Mouse (Mus musculus) CH12.LX (cell line): Measurements from ENCODE around the gene Itpk1.

ENCODE experiments used
- CTCF ChIP-seq, 2 experiments: IDR thresholded peaks in 1 of 2; conservative IDR thresholded peaks in 1 of 2; 2 replicates each; pipeline ENCODE4 v1.5.1; 2011 to 2012; ENCODE audit warnings: low read depth in 2 of 2, low read length in 2 of 2, improper control_type of control experiment in 1 of 2, inconsistent platforms in 1 of 2, mild to moderate bottlenecking in 1 of 2, moderate library complexity in 1 of 2
- HCFC1 ChIP-seq: IDR thresholded peaks from 2 replicates; pipeline ENCODE4 v1.6.1; 2012; ENCODE audit warnings: low read depth, mild to moderate bottlenecking, inconsistent platforms, low read length, improper control_type of control experiment
- JUND ChIP-seq: conservative IDR thresholded peaks from 2 replicates; pipeline ENCODE4 v1.6.1; 2011; ENCODE audit warnings: low read depth, low read length, improper control_type of control experiment
- MAZ ChIP-seq: IDR thresholded peaks from 2 replicates; pipeline ENCODE4 v1.6.1; 2012; ENCODE audit warnings: low read depth, mild to moderate bottlenecking, inconsistent platforms, low read length, improper control_type of control experiment, moderate library complexity
- POLR2A ChIP-seq: IDR thresholded peaks from 2 replicates; pipeline ENCODE4 v1.6.1; 2011; ENCODE audit warnings: low read depth, mild to moderate bottlenecking, improper control_type of control experiment, low read length
- UBTF ChIP-seq: IDR thresholded peaks from 2 replicates; pipeline ENCODE4 v1.6.1; 2012; ENCODE audit warnings: low read depth, mild to moderate bottlenecking, inconsistent platforms, low read length, improper control_type of control experiment, moderate library complexity

DNA sequence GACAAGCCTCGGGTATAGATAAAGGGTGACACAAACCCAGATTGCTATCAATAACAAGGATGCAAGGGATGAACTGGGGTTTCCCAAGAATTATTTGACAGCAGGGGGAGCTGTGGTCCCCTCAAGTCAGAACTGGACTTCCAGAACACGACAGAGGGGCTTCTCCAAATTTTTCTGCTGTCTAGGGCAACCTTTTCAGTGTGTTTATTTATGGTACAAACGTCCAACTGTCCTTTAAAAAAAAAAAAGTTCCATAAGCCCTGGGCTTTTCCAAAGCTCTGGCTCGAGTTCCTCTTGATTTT lies 1.7 kb downstream of the Itpk1 start:
- no peak for TF ChIP-seq POLR2A
- TF ChIP-seq CTCF (conservative IDR thresholded peaks at IDR 0.05 in 1 of 2, IDR thresholded peaks at IDR 0.05 in 1 of 2; ENCODE audit: low read depth in 2 of 2, low read length in 2 of 2): peak; percentile 16 to 56; a peak in 3 of 4 replicates
- no peak for TF ChIP-seq JUND
- no peak for TF ChIP-seq MAZ
- no peak for TF ChIP-seq HCFC1
- no peak for TF ChIP-seq UBTF
